Mouse (Mus musculus) liver, adult 2 months (tissue): ENCODE measurements around the gene Dcaf12. TPM values are rescaled to one million over a fixed set of nuclear protein-coding genes. Genes with fewer than 3 reads are reported as not detected.

Experiments used
- DNase-seq: peaks from one replicate; pipeline ENCODE4 v3.0.0-alpha.2; 2011; ENCODE audit warnings: low read depth, low spot score; ENCODE audit errors: extremely low read depth
- H3K27ac ChIP-seq: fragments of 200-500 bp; replicated peaks from 2 replicates; pipeline ENCODE4 v1.5.1; 2012; ENCODE audit warnings: low read depth, mild to moderate bottlenecking, control low read depth, inconsistent platforms, low read length; ENCODE audit not compliant: insufficient read depth
- H3K27me3 ChIP-seq: fragments of 200-500 bp; 2 replicates; pipeline ENCODE4 v1.6.1; 2012; ENCODE audit warnings: mild to moderate bottlenecking, moderate library complexity, low read length, inconsistent platforms; ENCODE audit not compliant: control insufficient read depth, insufficient read depth
- H3K36me3 ChIP-seq: fragments of 200-500 bp; 2 replicates; pipeline ENCODE4 v1.6.1; 2012; ENCODE audit warnings: low read length, inconsistent platforms; ENCODE audit not compliant: control insufficient read depth, insufficient read depth
- H3K4me1 ChIP-seq: fragments of 200-500 bp; 2 replicates; pipeline ENCODE4 v1.6.1; 2011; ENCODE audit warnings: low read length; ENCODE audit not compliant: control insufficient read depth, insufficient read depth
- H3K4me3 ChIP-seq: fragments of 200-500 bp; 2 replicates; pipeline ENCODE4 v1.5.1; 2011; ENCODE audit warnings: low read depth, mild to moderate bottlenecking, control low read depth, low read length, moderate library complexity; ENCODE audit not compliant: insufficient read depth
- H3K79me2 ChIP-seq: fragments of 200-500 bp; 2 replicates; pipeline ENCODE4 v1.6.1; 2012; ENCODE audit warnings: inconsistent platforms, mild to moderate bottlenecking, low read length, moderate library complexity; ENCODE audit not compliant: control insufficient read depth, insufficient read depth
- H3K9ac ChIP-seq: fragments of 200-500 bp; 2 replicates; pipeline ENCODE4 v1.6.1; 2012; ENCODE audit warnings: low read depth, mild to moderate bottlenecking, control low read depth, inconsistent platforms, low read length
- CTCF ChIP-seq: fragments of 200-500 bp; IDR thresholded peaks from 2 replicates; pipeline ENCODE4 v1.5.1; 2011; ENCODE audit warnings: low read depth, low read length, control low read depth
- POLR2A ChIP-seq: fragments of 200-500 bp; IDR thresholded peaks from 2 replicates; pipeline ENCODE4 v1.6.1; 2011; ENCODE audit warnings: low read length, control low read depth; ENCODE audit not compliant: insufficient read depth; ENCODE audit errors: extremely low read depth
- WGBS: fragments of 180-500 bp; shearing (Covaris S2); methylation state at CpG from one replicate; pipeline ENCODE4 v1.1.7; 2018; 5-methylcytosine and 5-hydroxymethylcytosine counted together
- polyA plus RNA-seq: library from polyadenylated mRNA; depleted of rRNA; stranded (reverse); fragments of >200 nt; gene quantifications from 2 replicates; pipeline ENCODE4 v1.2.3, GENCODE M21; 2012
- total RNA-seq: library from RNA; depleted of rRNA; stranded (reverse); fragments of >200 nt; gene quantifications from 2 replicates; pipeline ENCODE4 v1.2.3, GENCODE M21; 2014

The Dcaf12 gene
- total and polyA plus RNA-seq, 2 experiments, result 10.2 to 13.1 TPM

- 56% methylated on average over 4 of the region's 4 CpGs for WGBS
- Histone ChIP-seq H3K79me2 (no peaks in the 10 kb centered on the region), H3K36me3 (no peaks in the 10 kb centered on the region), H3K4me3 (no peak overlapping the region), H3K4me1 (peaks cover 2% of the 10 kb centered on the region), H3K27me3 (no peaks in the 10 kb centered on the region), H3K27ac (no peak overlapping the region), H3K9ac (no peak overlapping the region)
- no peak for DNase-seq
- TF ChIP-seq POLR2A (no peak), CTCF (no peak)
Measured at GRCm38 (mm10) chr4:41320971-41321370, 6.3 kb upstream of the Dcaf12 start.

- no peaks in the 10 kb centered on the region for H3K36me3 ChIP-seq
- no peak for DNase-seq
- H3K4me1 ChIP-seq, result peaks cover 4% of the 10 kb centered on the region
- H3K27ac ChIP-seq, result no peak overlapping the region
- H3K79me2 ChIP-seq, result no peaks in the 10 kb centered on the region; the same call in 1 of the 2 replicates
- H3K4me3 ChIP-seq, result no peak overlapping the region
- WGBS, result 61% methylated on average over 5 of the region's 5 CpGs
- TF ChIP-seq CTCF (no peak), POLR2A (no peak)
- H3K27me3 ChIP-seq, result no peaks in the 10 kb centered on the region
- H3K9ac ChIP-seq, result no peak overlapping the region
Measured at GRCm38 (mm10) chr4:41318267-41318666, 3.6 kb upstream of the Dcaf12 start.

- no peak for DNase-seq
Measured at GRCm38 (mm10) chr4:41315173-41315572, 484 bp upstream of the Dcaf12 start.

GRCm38 (mm10) chr4:41313722-41314121 lies 967 bp downstream of the Dcaf12 start:
- DNase-seq, result no peak
- Histone ChIP-seq H3K27me3 (no peaks in the 10 kb centered on the region), H3K9ac (peak overlapping the region; percentile 92), H3K27ac (peak overlapping the region; percentile 94), H3K4me3 (peak overlapping the region; percentile 82), H3K4me1 (peaks cover 6% of the 10 kb centered on the region), H3K36me3 (peaks cover 23% of the 10 kb centered on the region), H3K79me2 (peaks cover 5% of the 10 kb centered on the region; the same call in 1 of the 2 replicates)
- WGBS, result 7% methylated on average over 14 of the region's 14 CpGs
- TF ChIP-seq POLR2A, result no peak
- TF ChIP-seq CTCF, result no peak

More at GRCm38 (mm10) chr4:41315173-41315572, 484 bp upstream of the Dcaf12 start:
- TF ChIP-seq POLR2A (no peak), CTCF (no peak)
- Histone ChIP-seq H3K27ac (peak overlapping the region; percentile 18; the same call in 1 of the 2 replicates), H3K4me1 (peaks cover 6% of the 10 kb centered on the region), H3K9ac (peak overlapping the region; percentile 44; the same call in 1 of the 2 replicates), H3K79me2 (peaks cover 5% of the 10 kb centered on the region; the same call in 1 of the 2 replicates), H3K36me3 (peaks cover 16% of the 10 kb centered on the region), H3K27me3 (no peaks in the 10 kb centered on the region), H3K4me3 (peak overlapping the region; percentile 82; the same call in 1 of the 2 replicates)
- WGBS, result 60% methylated on average over 8 of the region's 8 CpGs

GRCm38 (mm10) chr4:41310567-41311563 lies 3.8 kb downstream of the Dcaf12 start:
- no peaks in the 10 kb centered on the region for H3K27me3 ChIP-seq
- H3K27ac ChIP-seq, result no peak overlapping the region
- WGBS, result 82% methylated on average over 9 of the region's 9 CpGs
- peaks cover 5% of the 10 kb centered on the region; the same call in 1 of the 2 replicates for H3K79me2 ChIP-seq
- peaks cover 4% of the 10 kb centered on the region for H3K4me1 ChIP-seq
- peaks cover 28% of the 10 kb centered on the region for H3K36me3 ChIP-seq
- no peak for DNase-seq
- no peak for TF ChIP-seq POLR2A
- TF ChIP-seq CTCF, result no peak
- H3K4me3 ChIP-seq, result no peak overlapping the region
- H3K9ac ChIP-seq, result no peak overlapping the region
